Mouse (Mus musculus) spleen, postnatal 10 days (tissue): ENCODE data around the gene Zc3h10.

ENCODE experiments used
- DNase-seq, 2 experiments: peaks; one replicate each; pipeline ENCODE4 v3.0.0; 2021 to 2022; ENCODE audit warnings: low spot score in 2 of 2

The Zc3h10 gene

GRCm38 (mm10) chr10:128547361-128548032, at the start of gene Zc3h10:
TSS of gene Zc3h10 (minus strand) at chr10:128547774.
- peak; percentile 86 to 94 for DNase-seq

GRCm38 (mm10) chr10:128592797-128593196, 45.2 kb upstream of the Zc3h10 start:
- no peak for DNase-seq

GRCm38 (mm10) chr10:128591436-128591835, 43.9 kb upstream of the Zc3h10 start:
- DNase-seq = no peak

- peak; percentile 50 to 70 for DNase-seq
Measured at GRCm38 (mm10) chr10:128590193-128590690, 42.7 kb upstream of the Zc3h10 start.

DNA sequence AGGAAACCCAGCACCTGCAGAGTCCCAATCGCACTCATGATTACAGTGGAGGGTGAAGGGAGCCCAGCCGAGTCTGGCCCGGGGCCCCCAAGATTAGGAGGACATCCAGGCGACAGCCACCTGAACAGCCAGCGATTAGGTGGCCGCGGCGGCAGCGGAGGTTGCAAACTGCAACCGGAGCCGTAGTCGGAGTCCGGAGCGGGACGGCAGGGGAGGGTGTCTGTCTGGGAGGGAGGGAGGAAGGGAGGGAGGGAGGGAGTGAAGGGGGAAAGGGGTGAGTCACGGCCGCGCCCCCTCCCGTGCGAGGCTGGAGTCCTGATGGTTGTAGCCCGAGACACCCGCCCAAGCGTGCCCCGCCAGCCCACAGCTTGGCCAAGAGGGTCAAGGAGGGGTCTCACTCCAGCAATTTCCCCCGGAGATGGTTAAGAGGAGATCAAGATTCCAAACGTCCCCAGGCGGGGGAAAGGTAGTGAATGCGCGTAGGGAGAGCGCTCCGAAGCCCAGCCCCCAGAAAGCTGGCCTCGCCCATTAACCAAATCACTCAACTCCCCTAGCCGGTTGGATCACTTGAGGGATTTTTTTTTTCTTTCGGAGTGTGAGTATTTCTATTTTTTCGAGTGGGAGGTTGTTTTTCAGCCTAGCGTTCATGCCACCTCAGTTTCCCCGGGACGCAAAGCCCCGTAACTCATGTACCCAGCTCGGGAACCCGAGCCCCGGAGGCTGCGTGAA, 42.1 kb upstream of the Zc3h10 start, which contains the start of gene Erbb3:
Gene Erbb3, minus strand, starts transcription at position 189 of the 729 bp plus-strand sequence.
- peak; percentile 35 for DNase-seq

- DNase-seq = no peak
Measured at GRCm38 (mm10) chr10:128588775-128589463, 41.3 kb upstream of the Zc3h10 start.

GRCm38 (mm10) chr10:128588136-128588535, 40.6 kb upstream of the Zc3h10 start:
- DNase-seq = no peak

GRCm38 (mm10) chr10:128587697-128588096, 40.1 kb upstream of the Zc3h10 start:
- DNase-seq = no peak

DNA sequence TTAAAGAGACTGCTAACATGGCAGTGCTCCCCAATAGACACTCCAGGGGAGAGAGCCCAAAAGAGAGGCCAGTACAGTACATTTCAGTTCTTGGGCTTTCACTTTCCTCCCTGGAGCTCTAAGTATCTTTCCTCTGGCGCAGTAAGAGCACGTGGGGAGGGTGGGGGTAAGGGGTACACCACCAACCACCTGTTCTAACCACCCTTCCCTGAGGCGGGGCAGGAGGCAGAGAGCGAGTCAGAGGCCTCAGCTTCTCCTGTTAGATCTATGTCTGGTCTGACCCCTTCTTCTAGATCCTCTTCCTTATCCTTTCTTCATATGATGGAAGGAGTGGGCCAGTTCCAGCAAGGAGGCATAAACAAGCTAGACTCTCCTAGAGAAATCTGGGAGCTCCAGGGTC, 39.5 kb upstream of the Zc3h10 start:
- DNase-seq = no peak

DNA sequence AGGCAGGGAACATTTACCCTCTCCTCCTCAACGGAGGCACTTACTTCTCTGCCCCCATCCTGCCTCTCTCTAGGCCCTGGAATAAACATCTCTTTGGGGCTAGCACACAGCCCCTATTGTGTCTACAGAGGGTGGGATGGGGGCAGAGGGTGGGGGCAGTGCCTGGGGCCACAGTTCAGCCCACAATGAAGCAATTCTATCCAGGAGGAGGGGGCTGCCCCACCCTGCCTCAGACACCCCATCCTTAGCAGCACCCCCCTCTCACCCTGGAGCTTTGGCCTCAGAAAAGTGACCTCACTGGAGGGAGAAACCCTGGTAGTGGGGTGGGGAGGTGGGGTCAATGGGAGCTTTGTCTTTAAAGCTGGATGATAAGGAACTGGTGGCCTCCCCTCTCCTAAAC, 39.0 kb upstream of the Zc3h10 start:
- DNase-seq = no peak

DNA sequence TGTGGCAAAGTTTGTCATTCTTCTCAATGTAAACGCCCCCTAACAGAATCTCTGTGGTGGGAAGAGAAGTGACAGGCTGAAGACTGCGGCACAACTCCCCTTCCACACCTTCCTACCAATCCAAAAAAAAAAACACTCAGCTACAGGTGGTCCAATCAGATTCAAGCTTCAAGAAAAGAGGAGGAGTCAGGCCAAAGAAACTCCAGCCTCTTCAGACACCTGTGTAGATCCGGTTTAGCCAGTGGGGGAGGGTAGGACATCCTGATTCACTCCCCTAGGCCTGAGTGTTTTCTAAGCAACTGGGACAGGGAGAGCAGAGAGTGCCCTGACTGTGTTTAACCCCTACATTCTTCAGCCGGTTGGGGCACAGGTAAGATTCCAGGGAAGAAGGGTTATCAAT, 36.8 kb upstream of the Zc3h10 start:
- DNase-seq = no peak

- DNase-seq = no peak
Measured at GRCm38 (mm10) chr10:128583644-128584043, 36.1 kb upstream of the Zc3h10 start.

- DNase-seq = no peak
Measured at GRCm38 (mm10) chr10:128579731-128580130, 32.2 kb upstream of the Zc3h10 start.

GRCm38 (mm10) chr10:128579298-128579697, 31.7 kb upstream of the Zc3h10 start:
- no peak for DNase-seq

DNA sequence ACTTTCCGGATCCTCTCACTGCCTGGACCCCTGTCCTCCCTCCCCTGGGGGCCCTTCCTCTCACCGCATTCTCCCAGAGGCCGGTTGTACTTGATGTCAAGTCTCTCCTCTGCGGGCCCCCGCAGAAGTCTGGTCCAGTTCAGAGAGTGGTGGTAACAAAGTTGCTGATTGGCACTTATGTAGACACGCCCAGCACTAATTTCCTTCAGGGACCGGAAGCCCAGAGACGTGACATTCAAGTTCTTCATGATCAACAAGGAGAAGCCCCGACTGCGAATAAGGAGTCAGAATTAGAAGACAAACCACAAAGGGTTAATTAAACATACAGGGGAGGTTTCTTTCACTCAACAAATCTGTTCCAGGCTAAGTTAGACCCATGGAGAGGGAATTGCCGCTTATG, 30.8 kb upstream of the Zc3h10 start:
- DNase-seq = no peak

- DNase-seq = peak in 1 of 2 experiments; percentile 48
Measured at GRCm38 (mm10) chr10:128575063-128575462, 27.5 kb upstream of the Zc3h10 start.

GRCm38 (mm10) chr10:128565788-128566531, 18.4 kb upstream of the Zc3h10 start, which contains the start of gene Pa2g4:
TSS of gene Pa2g4 (minus strand) at chr10:128565987.
- DNase-seq = peak; percentile 96 to 97

- DNase-seq = peak in 1 of 2 experiments; percentile 64
Measured at GRCm38 (mm10) chr10:128565206-128565787, 17.7 kb upstream of the Zc3h10 start.

DNA sequence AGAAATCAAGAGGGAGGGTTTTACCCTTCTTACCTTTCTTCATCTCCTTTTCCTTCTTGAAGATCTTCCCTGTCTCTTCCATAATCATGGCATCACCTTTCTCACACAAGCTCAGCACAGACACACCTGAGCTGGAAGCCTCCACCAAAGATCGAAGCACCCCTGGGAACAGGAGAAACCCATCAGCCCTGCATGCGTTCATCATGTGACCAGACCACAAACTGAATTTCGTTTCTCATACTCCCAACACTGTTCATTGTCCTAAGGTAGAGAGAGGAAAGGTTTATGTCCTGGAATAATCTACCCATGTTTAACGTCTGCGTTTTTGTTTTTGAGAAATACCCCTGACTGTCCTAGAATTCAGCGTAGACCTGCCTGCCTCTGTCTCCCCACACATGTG, 16.0 kb upstream of the Zc3h10 start:
- DNase-seq = no peak

- no peak for DNase-seq
Measured at GRCm38 (mm10) chr10:128556963-128557362, 9.4 kb upstream of the Zc3h10 start.

GRCm38 (mm10) chr10:128556286-128556685, 8.7 kb upstream of the Zc3h10 start:
- DNase-seq = no peak
